Mouse (Mus musculus): Measurements from ENCODE around the gene Idh2. TPM values are rescaled to one million over a fixed set of nuclear protein-coding genes. Genes with fewer than 3 reads are reported as not detected.
"Not testable (repeated sequence)": the region's sequence is repeated elsewhere in the genome, so short reads cannot be mapped to it uniquely, and the experiment has no call there.

Idh2 gene
- polyA plus RNA-seq, 1 experiment from 2014 or later = 629 TPM

DNA sequence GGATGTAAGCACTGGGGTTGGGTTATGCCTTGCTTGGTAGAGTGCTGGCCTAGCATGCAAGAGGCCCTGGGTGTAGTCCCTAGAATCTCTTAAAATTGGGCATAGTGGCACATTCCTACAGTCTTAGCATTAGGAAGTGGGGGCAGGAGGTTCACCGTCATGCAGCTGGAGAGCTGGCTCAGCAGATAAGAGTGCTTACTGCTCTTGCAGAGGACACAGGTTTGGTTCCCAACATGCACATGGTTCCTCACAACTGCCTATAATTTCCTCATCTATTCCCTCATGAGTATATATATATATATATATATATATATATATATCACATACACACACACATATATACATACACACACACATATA, 20.0 kb upstream of the Idh2 start:
- H3K4me1 ChIP-seq (ENCODE audit: insufficient read depth) = peaks cover 7% of the 10 kb centered on the region
- H3K4me3 ChIP-seq (ENCODE audit: low read depth, low read length) = no peak overlapping the region
- no peak overlapping the region for H3K4me2 ChIP-seq
- H3K9ac ChIP-seq = no peak overlapping the region
- no peaks in the 10 kb centered on the region for H3K27me3 ChIP-seq (ENCODE audit: insufficient read depth, low read length)
- WGBS = 93% methylated on average over 1 of the region's 1 CpGs
- H3K9me3 ChIP-seq (ENCODE audit: low read depth, low read length) = no peaks in the 10 kb centered on the region; the same call in 1 of the 2 replicates
- no peak for DNase-seq
- H3K36me3 ChIP-seq (ENCODE audit: insufficient read depth) = no peaks in the 10 kb centered on the region
- no peak for TF ChIP-seq CTCF (IDR thresholded peaks at IDR 0.05; ENCODE audit: low read depth)
- H3K27ac ChIP-seq (ENCODE audit: low read depth) = peak overlapping the region; percentile 39; the same call in 1 of the 2 replicates
- ATAC-seq (ENCODE audit: insufficient read depth) = no peak

DNA sequence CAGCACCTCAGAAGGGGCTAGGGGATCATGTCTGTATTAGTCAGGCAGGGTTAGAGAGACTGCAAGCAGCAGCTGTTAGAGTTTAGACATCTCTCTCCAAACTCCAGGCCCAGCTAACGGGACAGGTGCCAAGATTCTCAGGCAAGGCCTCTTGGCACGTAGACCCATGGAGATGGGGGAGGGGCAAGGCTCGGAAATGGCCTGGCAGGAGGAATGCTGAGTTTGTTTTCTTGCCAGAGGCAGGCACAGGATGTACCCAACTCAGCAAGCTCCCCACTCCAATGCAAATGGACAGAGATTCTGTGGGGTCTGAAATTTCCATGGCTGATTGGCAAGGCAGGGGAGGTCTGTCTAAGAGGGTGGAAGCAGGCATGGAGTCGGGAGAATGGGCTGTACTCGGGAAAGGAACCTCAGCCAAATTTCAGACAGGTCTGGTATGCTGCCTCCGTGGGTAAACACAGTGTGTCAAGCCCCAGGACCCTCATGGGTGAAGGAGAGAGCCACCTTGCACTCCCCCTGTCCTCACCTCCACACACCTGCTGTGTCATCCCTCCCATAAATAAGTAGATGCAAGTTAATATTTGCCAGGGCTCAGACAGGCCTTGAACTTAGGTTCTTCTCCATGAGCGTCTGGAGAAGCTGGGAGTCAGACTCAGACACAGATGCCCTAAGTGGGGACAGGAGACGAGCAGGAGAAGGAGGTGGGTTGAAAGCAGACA, 19.4 kb upstream of the Idh2 start:
- H3K4me1 ChIP-seq (ENCODE audit: insufficient read depth) = peaks cover 7% of the 10 kb centered on the region
- peak; percentile 87 for ATAC-seq (ENCODE audit: insufficient read depth)
- no peaks in the 10 kb centered on the region; the same call in 1 of the 2 replicates for H3K9me3 ChIP-seq (ENCODE audit: low read depth, low read length)
- no peak overlapping the region for H3K9ac ChIP-seq
- no peaks in the 10 kb centered on the region for H3K27me3 ChIP-seq (ENCODE audit: insufficient read depth, low read length)
- WGBS = 25% methylated on average over 8 of the region's 8 CpGs
- no peak overlapping the region for H3K4me3 ChIP-seq (ENCODE audit: low read depth, low read length)
- TF ChIP-seq CTCF (IDR thresholded peaks at IDR 0.05; ENCODE audit: low read depth) = no peak
- H3K27ac ChIP-seq (ENCODE audit: low read depth) = peak overlapping the region; percentile 39; the same call in 1 of the 2 replicates
- no peaks in the 10 kb centered on the region for H3K36me3 ChIP-seq (ENCODE audit: insufficient read depth)
- H3K4me2 ChIP-seq = no peak overlapping the region
- peak; percentile 95 for DNase-seq

DNA sequence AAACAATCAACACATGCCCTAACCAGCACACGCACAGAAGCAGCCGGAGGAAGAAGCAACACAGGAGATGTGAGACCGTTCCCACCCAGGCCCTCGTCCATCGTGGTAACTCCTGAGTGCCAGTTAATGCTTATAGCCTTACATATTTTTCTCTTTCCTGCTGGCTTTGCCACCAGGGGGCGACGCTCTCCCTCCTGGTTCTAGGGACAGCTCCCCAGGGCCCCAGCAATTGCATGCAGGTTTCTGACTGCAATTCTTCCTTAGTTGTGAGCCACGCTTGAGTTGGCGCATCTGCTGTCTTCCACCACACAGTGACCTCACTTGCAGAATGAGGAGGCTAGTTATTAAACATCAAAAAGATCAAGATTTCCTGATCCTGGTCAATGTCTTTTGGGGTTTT, 17.3 kb upstream of the Idh2 start:
- WGBS = 40% methylated on average over 9 of the region's 9 CpGs
- no peaks in the 10 kb centered on the region; the same call in 1 of the 2 replicates for H3K9me3 ChIP-seq (ENCODE audit: low read depth, low read length)
- DNase-seq (peak; percentile 82), ATAC-seq (ENCODE audit: insufficient read depth) (no peak)
- no peak overlapping the region for H3K4me3 ChIP-seq (ENCODE audit: low read depth, low read length)
- no peak overlapping the region for H3K4me2 ChIP-seq
- no peak overlapping the region for H3K27ac ChIP-seq (ENCODE audit: low read depth)
- no peaks in the 10 kb centered on the region for H3K36me3 ChIP-seq (ENCODE audit: insufficient read depth)
- H3K27me3 ChIP-seq (ENCODE audit: insufficient read depth, low read length) = no peaks in the 10 kb centered on the region
- H3K9ac ChIP-seq = no peak overlapping the region
- H3K4me1 ChIP-seq (ENCODE audit: insufficient read depth) = peaks cover 7% of the 10 kb centered on the region
- TF ChIP-seq CTCF (IDR thresholded peaks at IDR 0.05; ENCODE audit: low read depth) = peak; percentile 77

GRCm38 (mm10) chr7:80131315-80131714, 16.1 kb upstream of the Idh2 start:
- not testable (repeated sequence) for H3K36me3 ChIP-seq (ENCODE audit: insufficient read depth); ATAC-seq (ENCODE audit: insufficient read depth); H3K9ac ChIP-seq; H3K4me2 ChIP-seq; H3K27ac ChIP-seq (ENCODE audit: low read depth); H3K27me3 ChIP-seq (ENCODE audit: insufficient read depth, low read length); H3K4me1 ChIP-seq (ENCODE audit: insufficient read depth); H3K9me3 ChIP-seq (ENCODE audit: low read depth, low read length); DNase-seq; H3K4me3 ChIP-seq (ENCODE audit: low read depth, low read length)
- TF ChIP-seq CTCF (IDR thresholded peaks at IDR 0.05; ENCODE audit: low read depth) = peak; percentile 24; the same call in 1 of the 2 replicates
- 63% methylated on average over 7 of the region's 7 CpGs for WGBS

GRCm38 (mm10) chr7:80130344-80131055, 15.3 kb upstream of the Idh2 start:
- ATAC-seq (ENCODE audit: insufficient read depth) = no peak
- 46% methylated on average over 12 of the region's 12 CpGs for WGBS
- no peak overlapping the region for H3K4me2 ChIP-seq
- no peaks in the 10 kb centered on the region for H3K9me3 ChIP-seq (ENCODE audit: low read depth, low read length)
- no peaks in the 10 kb centered on the region for H3K27me3 ChIP-seq (ENCODE audit: insufficient read depth, low read length)
- H3K36me3 ChIP-seq (ENCODE audit: insufficient read depth) = no peaks in the 10 kb centered on the region
- DNase-seq = no peak
- H3K4me1 ChIP-seq (ENCODE audit: insufficient read depth) = peaks cover 7% of the 10 kb centered on the region
- no peak overlapping the region for H3K9ac ChIP-seq
- no peak for TF ChIP-seq CTCF (IDR thresholded peaks at IDR 0.05; ENCODE audit: low read depth)
- no peak overlapping the region for H3K27ac ChIP-seq (ENCODE audit: low read depth)
- no peak overlapping the region for H3K4me3 ChIP-seq (ENCODE audit: low read depth, low read length)

- no peaks in the 10 kb centered on the region for H3K9me3 ChIP-seq (ENCODE audit: low read depth, low read length)
- H3K4me3 ChIP-seq (ENCODE audit: low read depth, low read length) = no peak overlapping the region
- no peak overlapping the region for H3K9ac ChIP-seq
- 48% methylated on average over 4 of the region's 4 CpGs for WGBS
- H3K27me3 ChIP-seq (ENCODE audit: insufficient read depth, low read length) = no peaks in the 10 kb centered on the region
- ATAC-seq (ENCODE audit: insufficient read depth) (no peak), DNase-seq (no peak)
- H3K4me2 ChIP-seq = no peak overlapping the region
- no peak overlapping the region for H3K27ac ChIP-seq (ENCODE audit: low read depth)
- TF ChIP-seq CTCF (IDR thresholded peaks at IDR 0.05; ENCODE audit: low read depth) = no peak
- peaks cover 3% of the 10 kb centered on the region for H3K4me1 ChIP-seq (ENCODE audit: insufficient read depth)
- H3K36me3 ChIP-seq (ENCODE audit: insufficient read depth) = no peaks in the 10 kb centered on the region
These were observed 14.1 kb upstream of the Idh2 start for GRCm38 (mm10) chr7:80129278-80129677.

- no peaks in the 10 kb centered on the region for H3K36me3 ChIP-seq (ENCODE audit: insufficient read depth)
- H3K9me3 ChIP-seq (ENCODE audit: low read depth, low read length) = no peaks in the 10 kb centered on the region
- no peaks in the 10 kb centered on the region for H3K4me1 ChIP-seq (ENCODE audit: insufficient read depth)
- WGBS = 87% methylated on average over 2 of the region's 2 CpGs
- no peak for ATAC-seq (ENCODE audit: insufficient read depth)
- H3K27ac ChIP-seq (ENCODE audit: low read depth) = no peak overlapping the region
- no peak for TF ChIP-seq CTCF (IDR thresholded peaks at IDR 0.05; ENCODE audit: low read depth)
- no peak overlapping the region for H3K4me2 ChIP-seq
- H3K9ac ChIP-seq = no peak overlapping the region
- H3K4me3 ChIP-seq (ENCODE audit: low read depth, low read length) = no peak overlapping the region
- no peak for DNase-seq
- no peaks in the 10 kb centered on the region for H3K27me3 ChIP-seq (ENCODE audit: insufficient read depth, low read length)
These were observed 8.5 kb upstream of the Idh2 start for GRCm38 (mm10) chr7:80123672-80124071.
